Mouse (Mus musculus) spleen, adult 2 months (tissue): ENCODE results near the gene Fev.

ENCODE experiments used
- CTCF ChIP-seq: fragments of 200-500 bp; IDR thresholded peaks from 2 replicates; pipeline ENCODE4 v1.5.1; 2011; ENCODE audit warnings: mild to moderate bottlenecking, inconsistent platforms; ENCODE audit not compliant: insufficient read depth, insufficient read length, insufficient replicate concordance; ENCODE audit errors: extremely low read depth
- POLR2A ChIP-seq: fragments of 200-500 bp; IDR thresholded peaks from 2 replicates; pipeline ENCODE4 v1.6.1; 2011; ENCODE audit warnings: low read depth, low read length, inconsistent platforms

DNA sequence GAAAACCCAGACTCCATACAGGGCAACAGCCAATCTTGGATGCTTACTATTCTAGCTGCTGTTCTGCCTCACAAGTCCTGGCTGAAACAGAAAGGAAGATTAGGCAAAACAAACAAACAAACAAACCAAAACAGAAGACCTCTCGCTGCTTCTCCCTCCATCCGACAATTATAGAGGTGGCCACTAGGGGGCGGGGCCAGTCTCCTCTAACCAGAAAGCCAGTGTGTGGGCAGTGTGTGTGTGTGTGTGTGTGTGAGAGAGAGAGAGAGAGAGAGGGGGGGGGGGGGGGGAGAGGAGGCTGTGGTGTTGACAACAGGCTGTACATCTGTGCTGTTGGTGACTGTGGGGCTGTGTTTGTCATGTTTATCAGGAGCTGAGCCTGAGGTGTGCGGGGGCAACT lies 9.7 kb upstream of the Fev start:
- no peak for TF ChIP-seq POLR2A
- TF ChIP-seq CTCF = peak; percentile 43; the same call in 1 of the 2 replicates
